Mouse (Mus musculus) bone marrow, adult 2 months (tissue): ENCODE data around the gene Stard3nl. TPM values are rescaled to one million over a fixed set of nuclear protein-coding genes. Genes with fewer than 3 reads are reported as not detected.
"Not testable (repeated sequence)": the region's sequence is repeated elsewhere in the genome, so short reads cannot be mapped to it uniquely, and the experiment has no call there.

ENCODE experiments used
- H3K27ac ChIP-seq: fragments of 200-500 bp; 2 replicates; pipeline ENCODE4 v1.5.1; 2012; ENCODE audit warnings: low read depth, mild to moderate bottlenecking, control low read depth, inconsistent platforms, low read length; ENCODE audit not compliant: control insufficient read depth, poor library complexity, insufficient read depth
- H3K4me1 ChIP-seq: fragments of 200-500 bp; 2 replicates; pipeline ENCODE4 v1.6.1; 2011; ENCODE audit warnings: low read length; ENCODE audit not compliant: control insufficient read depth, insufficient read depth
- H3K4me3 ChIP-seq: fragments of 200-500 bp; replicated peaks from 2 replicates; pipeline ENCODE3; 2011; ENCODE audit warnings: mild to moderate bottlenecking, low read depth, low read length, control low read depth; ENCODE audit not compliant: control insufficient read depth
- CTCF ChIP-seq: fragments of 200-500 bp; IDR thresholded peaks from 2 replicates; pipeline ENCODE4 v1.5.1; 2011; ENCODE audit warnings: low read length, control low read depth; ENCODE audit not compliant: control insufficient read depth, insufficient read depth
- POLR2A ChIP-seq: fragments of 200-500 bp; IDR thresholded peaks from 2 replicates; pipeline ENCODE4 v1.6.1; 2011; ENCODE audit warnings: low read depth, mild to moderate bottlenecking, control low read depth, low read length, borderline replicate concordance; ENCODE audit not compliant: control insufficient read depth
- WGBS: fragments of 180-500 bp; shearing (Covaris S2); methylation state at CpG from one replicate; pipeline ENCODE4 v1.1.7; 2018; 5-methylcytosine and 5-hydroxymethylcytosine counted together
- polyA plus RNA-seq: library from polyadenylated mRNA; stranded (reverse); fragments of >200 nt; gene quantifications from 2 replicates; pipeline ENCODE4 v1.2.4, GENCODE M21; 2011; ENCODE audit warnings: low replicate concordance; ENCODE audit not compliant: missing spikeins, insufficient read depth, insufficient read length

The Stard3nl gene
- polyA plus RNA-seq, 1 experiment = 10.7 TPM

GRCm38 (mm10) chr13:19357301-19357700 lies 38.3 kb downstream of the Stard3nl start:
- H3K4me3 ChIP-seq = no peak overlapping the region
- no peak overlapping the region for H3K27ac ChIP-seq
- no peaks in the 10 kb centered on the region for H3K4me1 ChIP-seq
- TF ChIP-seq CTCF (no peak), POLR2A (no peak)
- 83% methylated on average over 7 of the region's 7 CpGs for WGBS

GRCm38 (mm10) chr13:19356720-19357119 lies 38.9 kb downstream of the Stard3nl start:
- Histone ChIP-seq H3K4me1 (no peaks in the 10 kb centered on the region), H3K4me3 (no peak overlapping the region), H3K27ac (no peak overlapping the region)
- TF ChIP-seq POLR2A = no peak
- TF ChIP-seq CTCF = no peak
- 78% methylated on average over 5 of the region's 5 CpGs for WGBS

DNA sequence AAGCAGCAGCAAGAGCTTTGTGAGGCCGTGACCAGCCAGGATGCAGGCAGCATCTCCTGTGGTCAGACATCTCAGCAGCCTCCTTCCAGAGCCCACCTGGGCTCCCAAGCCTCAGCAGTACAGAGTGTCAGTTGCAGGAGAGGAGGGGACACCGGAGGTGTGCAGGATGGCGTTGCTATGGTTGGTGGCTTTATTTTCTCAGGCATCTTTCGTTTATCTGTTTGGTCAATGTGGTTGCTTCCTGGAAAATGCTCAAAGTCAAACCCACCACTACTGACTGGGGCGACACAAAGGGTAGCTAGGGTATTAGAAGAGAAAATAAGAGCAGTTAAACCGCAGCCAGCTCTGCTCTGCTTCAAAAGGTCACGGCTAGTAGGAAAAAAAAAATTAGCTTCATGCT lies 39.5 kb downstream of the Stard3nl start:
- H3K27ac ChIP-seq = no peak overlapping the region
- H3K4me3 ChIP-seq = no peak overlapping the region
- H3K4me1 ChIP-seq = no peaks in the 10 kb centered on the region
- TF ChIP-seq CTCF = no peak
- TF ChIP-seq POLR2A = no peak
- WGBS = 67% methylated on average over 7 of the region's 7 CpGs

- no peak overlapping the region for H3K4me3 ChIP-seq
- TF ChIP-seq POLR2A (no peak), CTCF (no peak)
- H3K4me1 ChIP-seq = no peaks in the 10 kb centered on the region
- 76% methylated on average over 3 of the region's 3 CpGs for WGBS
- no peak overlapping the region for H3K27ac ChIP-seq
Measured at GRCm38 (mm10) chr13:19352795-19353194, 42.8 kb downstream of the Stard3nl start.

DNA sequence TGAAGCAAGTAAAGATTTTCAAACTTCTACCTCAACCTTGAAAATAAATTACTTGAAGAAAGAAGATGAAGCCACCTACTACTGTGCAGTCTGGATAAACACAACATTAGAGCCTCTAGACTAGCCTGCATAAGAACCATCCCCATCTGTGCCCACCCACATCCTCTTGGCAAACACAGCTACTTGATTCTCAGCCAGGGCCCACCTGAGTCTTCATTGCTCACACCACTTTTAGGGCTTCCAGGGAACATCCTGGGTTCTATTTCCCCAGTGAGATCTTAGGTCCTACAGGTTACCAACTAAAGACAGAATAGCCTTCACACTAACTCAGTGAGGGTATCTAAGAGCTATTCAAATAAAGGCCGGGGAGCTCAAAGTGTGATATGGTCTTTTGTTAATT lies 55.2 kb downstream of the Stard3nl start:
- not testable (repeated sequence) for H3K27ac ChIP-seq, H3K4me3 ChIP-seq, H3K4me1 ChIP-seq
- WGBS = 81% methylated on average over 1 of the region's 1 CpGs

GRCm38 (mm10) chr13:19336310-19336709 lies 59.3 kb downstream of the Stard3nl start:
- not testable (repeated sequence) for H3K4me1 ChIP-seq, H3K27ac ChIP-seq, H3K4me3 ChIP-seq
- 63% methylated on average over 1 of the region's 1 CpGs for WGBS

Other genes starting within 250 kb of the Stard3nl start
- 3.1 and 11.8 TPM in 2 replicates for gene Epdr1, start 224.1 kb upstream of the Stard3nl start, polyA plus RNA-seq
- 18.8 and 22.8 TPM in 2 replicates for gene Sfrp4, start 227.3 kb upstream of the Stard3nl start, polyA plus RNA-seq